Mouse (Mus musculus): ENCODE measurements around the gene Daam2.
"Not testable (repeated sequence)": the region's sequence is repeated elsewhere in the genome, so short reads cannot be mapped to it uniquely, and the experiment has no call there.

Daam2 gene

DNA sequence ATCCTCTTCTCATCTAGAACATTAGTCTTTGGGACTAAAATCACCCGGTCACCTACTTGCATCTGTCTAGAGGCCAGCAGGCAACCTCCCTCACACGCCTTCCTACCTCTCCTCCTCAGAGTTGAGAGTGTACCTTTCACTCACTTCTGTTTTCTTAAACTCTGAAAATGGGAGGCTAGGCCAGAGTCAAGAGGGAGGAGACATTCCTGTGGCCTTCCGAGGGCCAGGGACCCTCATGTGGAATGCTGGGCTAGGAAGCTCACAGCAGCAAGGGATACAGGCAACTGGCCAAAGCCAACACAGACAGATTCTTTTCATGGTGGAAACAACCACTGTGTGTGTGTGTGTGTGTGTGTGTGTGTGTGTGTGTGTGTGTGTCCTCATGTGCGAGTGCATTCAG is 86.8 kb downstream of the Daam2 start:
- no peak for DNase-seq (ENCODE audit: low spot score)

DNA sequence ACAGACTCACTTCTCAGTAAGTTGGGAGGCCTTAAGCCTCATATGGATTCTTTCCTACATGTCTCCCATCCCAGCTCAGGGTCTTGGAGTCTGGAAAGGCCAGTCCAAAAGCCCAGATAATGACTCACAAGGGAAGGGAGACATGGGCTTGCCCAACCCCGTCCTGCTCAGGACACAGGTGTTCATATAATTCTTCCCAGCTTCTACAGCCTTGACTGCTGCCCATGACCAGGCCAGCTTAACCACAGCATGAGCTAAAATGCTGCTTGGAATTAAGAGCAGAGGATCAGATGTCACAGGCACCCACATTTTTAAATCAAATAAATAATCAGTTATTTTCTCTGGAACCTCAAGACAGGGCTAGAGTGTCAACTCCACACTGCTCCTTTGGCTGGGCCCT is 89.0 kb downstream of the Daam2 start:
- DNase-seq (ENCODE audit: low spot score): no peak

GRCm38 (mm10) chr17:49474051-49474450 is 90.1 kb downstream of the Daam2 start:
- no peak for DNase-seq (ENCODE audit: low spot score)

DNA sequence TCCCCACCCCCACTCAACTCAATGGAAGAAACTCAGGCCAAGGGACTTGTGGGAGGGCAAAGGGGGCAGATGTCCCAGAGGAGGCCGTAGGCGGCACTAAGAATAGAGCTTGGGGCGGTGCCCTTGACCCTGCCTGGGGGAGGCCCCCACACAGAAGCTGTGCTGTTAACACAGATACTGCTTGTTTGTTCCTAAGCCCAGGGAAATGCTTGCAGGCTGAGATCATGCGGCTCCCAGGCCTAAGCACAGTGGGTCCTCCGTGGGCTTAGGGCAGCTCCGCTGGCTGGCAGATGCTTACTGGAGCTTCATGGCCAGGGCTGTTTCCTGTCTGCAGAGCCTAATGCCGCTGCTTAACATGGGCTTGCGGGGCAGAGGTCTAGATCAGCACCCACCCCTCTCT is 91.5 kb downstream of the Daam2 start:
- no peak for DNase-seq (ENCODE audit: low spot score)

DNA sequence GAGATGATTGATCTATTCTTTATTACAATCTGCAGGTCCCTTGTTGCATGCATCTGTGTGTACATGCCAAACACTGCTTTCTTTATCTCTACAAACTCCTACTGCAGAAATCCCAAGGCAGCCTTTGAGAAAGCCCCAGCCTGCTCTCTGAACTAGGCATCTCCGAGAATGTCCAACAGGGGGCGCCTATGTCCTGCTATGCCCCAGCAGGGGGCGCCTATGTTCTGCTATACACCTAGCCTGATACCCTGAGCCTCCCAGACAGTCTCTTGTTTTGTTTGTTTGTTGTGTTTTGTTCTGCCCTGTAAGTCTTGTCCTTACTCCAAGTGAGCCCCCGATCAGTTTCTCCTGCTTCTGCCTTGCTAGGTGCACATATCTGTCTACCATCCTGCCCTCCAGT is 95.9 kb downstream of the Daam2 start:
- peak; percentile 81 for DNase-seq (ENCODE audit: low spot score)

GRCm38 (mm10) chr17:49464884-49465283 is 99.3 kb downstream of the Daam2 start:
- DNase-seq (ENCODE audit: low spot score): no peak

GRCm38 (mm10) chr17:49458386-49458785 is 105.8 kb downstream of the Daam2 start:
- no peak for DNase-seq (ENCODE audit: low spot score)

GRCm38 (mm10) chr17:49457833-49458232 is 106.3 kb downstream of the Daam2 start:
- DNase-seq (ENCODE audit: low spot score): no peak

GRCm38 (mm10) chr17:49456334-49456733 is 107.8 kb downstream of the Daam2 start:
- no peak for DNase-seq (ENCODE audit: low spot score)

DNA sequence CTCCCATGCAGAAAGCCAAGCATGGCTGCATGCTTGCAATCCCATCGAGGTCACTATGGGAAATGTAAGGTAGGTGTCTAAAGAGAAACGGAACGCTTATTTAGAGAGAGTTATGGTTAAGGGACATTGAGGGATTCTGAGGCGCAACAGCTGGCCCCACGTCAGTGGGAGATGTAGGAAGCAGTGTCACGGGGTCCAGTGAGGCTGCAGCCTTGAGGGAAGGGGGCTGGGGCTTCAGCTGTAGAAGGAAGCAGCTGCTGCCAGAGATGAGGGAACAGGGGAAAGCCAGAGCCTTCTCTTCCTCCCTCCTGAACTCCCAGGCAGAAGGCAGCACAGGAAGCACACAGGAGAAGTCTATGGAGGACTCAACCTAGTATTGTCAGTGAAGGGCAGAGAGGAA is 113.2 kb downstream of the Daam2 start:
- DNase-seq (ENCODE audit: low spot score): no peak

GRCm38 (mm10) chr17:49449230-49449608 is 114.9 kb downstream of the Daam2 start:
- DNase-seq (ENCODE audit: low spot score): no peak

DNA sequence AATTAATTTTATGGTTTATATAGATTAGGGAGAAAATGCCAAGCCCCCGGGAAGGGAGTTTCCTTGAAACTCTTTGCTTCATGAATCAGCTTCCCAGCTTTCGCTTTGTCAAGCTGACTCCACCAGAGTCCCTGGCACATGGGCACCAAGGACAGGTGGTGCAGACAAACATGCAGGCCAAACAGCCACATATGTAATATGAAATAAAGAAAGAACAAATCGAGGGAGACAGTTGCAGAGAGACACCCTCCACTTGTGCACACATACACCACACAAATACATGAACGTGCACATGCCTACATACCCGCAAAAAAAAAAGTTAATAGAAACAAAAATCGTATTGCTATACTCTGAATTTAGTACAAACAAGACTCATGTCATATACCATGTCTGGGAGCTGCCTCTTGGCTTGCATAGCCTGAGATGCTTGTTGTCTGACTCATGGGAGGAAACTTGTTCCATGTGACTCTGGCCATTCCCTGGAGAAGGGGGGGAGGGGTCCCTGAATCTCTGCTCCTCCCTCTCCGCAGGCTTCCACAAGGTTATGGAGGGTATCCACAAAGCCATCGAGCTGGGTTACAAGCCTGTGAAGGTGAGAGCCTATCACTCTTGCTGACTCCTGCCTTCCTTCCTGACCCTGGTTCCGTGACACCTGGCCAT is 115.4 kb downstream of the Daam2 start:
- no peak for DNase-seq (ENCODE audit: low spot score)

GRCm38 (mm10) chr17:49442841-49443240 is 121.3 kb downstream of the Daam2 start:
- not testable (repeated sequence) for DNase-seq (ENCODE audit: low spot score)

- DNase-seq (ENCODE audit: low spot score): no peak
Measured at GRCm38 (mm10) chr17:49440331-49441130, 123.6 kb downstream of the Daam2 start.

GRCm38 (mm10) chr17:49439706-49440105 is 124.4 kb downstream of the Daam2 start:
- DNase-seq (ENCODE audit: low spot score): no peak

GRCm38 (mm10) chr17:49438822-49439574 is 125.1 kb downstream of the Daam2 start:
- DNase-seq (ENCODE audit: low spot score): no peak

- DNase-seq (ENCODE audit: low spot score): not testable (repeated sequence)
Measured at GRCm38 (mm10) chr17:49437306-49437705, 126.8 kb downstream of the Daam2 start.

DNA sequence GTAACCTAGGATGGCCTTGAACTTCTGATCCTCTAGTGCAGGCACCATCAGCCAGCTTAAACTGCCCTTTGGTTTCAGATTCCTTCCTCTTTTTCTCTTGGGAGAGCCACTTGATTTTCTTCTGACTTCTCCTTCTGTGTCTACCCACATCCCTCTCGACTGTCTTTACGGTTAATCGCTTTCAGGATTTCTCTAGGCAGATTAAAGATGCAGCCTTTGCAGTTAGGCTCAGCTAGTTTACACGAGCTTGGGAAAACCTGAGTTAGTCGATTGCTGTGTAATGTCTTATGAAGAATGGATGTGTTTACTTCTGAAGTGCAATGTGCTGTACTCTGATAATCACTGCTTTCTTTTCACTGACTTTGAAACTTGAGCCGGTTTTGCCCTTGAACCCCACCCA is 127.5 kb downstream of the Daam2 start:
- no peak for DNase-seq (ENCODE audit: low spot score)

- DNase-seq (ENCODE audit: low spot score): no peak
Measured at GRCm38 (mm10) chr17:49435081-49435480, 129.1 kb downstream of the Daam2 start.

DNA sequence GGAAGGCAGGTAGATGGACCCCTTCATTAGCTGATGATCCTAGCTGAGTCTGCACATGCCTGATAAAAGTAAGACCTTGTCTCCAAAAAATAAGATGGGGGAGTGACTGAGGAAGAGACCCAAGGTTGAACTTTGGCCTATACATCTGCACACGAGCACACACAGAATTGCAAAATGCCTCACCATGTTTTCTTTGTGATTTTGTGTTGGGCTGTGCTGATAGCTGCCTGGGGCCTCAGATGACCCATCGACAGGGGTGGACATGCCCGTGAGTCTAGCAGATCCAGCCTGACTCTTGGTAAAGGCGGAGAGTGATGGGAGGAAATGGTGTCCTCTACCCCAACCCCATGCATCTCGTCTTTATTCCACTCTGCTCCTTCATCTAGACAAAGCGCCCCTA is 129.9 kb downstream of the Daam2 start:
- no peak for DNase-seq (ENCODE audit: low spot score)

- no peak for DNase-seq (ENCODE audit: low spot score)
Measured at GRCm38 (mm10) chr17:49433071-49433470, 131.1 kb downstream of the Daam2 start.

DNA sequence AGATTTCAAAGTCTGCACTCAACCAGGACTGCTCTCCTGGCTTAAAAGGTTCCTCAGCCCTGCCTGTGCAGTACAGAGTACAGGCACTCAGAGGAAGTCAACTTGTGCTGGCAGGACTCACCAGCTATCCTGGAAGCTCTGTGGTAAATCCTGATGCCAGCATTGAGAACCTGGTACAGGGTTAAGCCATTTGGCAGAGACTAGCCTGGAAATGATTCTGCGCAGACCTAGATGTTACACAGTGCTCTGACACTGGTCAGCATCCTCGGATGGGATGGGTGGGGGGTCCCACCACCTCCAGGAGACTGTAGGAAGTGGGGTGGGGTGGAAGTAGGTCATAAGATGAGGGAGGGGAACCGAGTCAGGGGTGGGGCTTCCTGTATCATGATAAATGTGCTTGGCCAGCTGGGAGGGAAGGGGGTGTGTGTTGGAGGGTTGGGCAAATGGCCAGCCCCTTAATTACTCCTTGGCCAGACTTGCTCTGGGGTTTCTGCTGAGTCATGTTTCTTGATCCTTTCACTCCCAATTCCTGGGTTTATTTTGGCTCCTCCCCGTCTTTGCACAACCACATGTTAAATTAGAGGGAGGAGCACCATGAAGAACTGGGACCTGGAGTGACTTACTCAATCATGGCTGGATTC is 132.0 kb downstream of the Daam2 start:
- peak; percentile 90 for DNase-seq (ENCODE audit: low spot score)
